Mouse (Mus musculus) MEL (cell line): ENCODE measurements around the gene Gm20388. TPM values are rescaled to one million over a fixed set of nuclear protein-coding genes. Genes with fewer than 3 reads are reported as not detected.

Experiments used
- DNase-seq: peaks from one replicate; pipeline ENCODE4 v3.0.0; 2011; ENCODE audit warnings: low read depth, low spot score
- H3K27ac ChIP-seq: 2 replicates; pipeline ENCODE4 v1.5.1; 2012; ENCODE audit warnings: low read depth, mild to moderate bottlenecking, control low read depth, low read length, moderate library complexity; ENCODE audit not compliant: control insufficient read depth
- H3K27me3 ChIP-seq, 2 experiments: fragments of 150-350 bp in 1 of 2; sonication (generic) in 1 of 2; 2 replicates each; pipeline ENCODE4 v1.6.1; 2012; ENCODE audit warnings: low read length in 2 of 2, mild to moderate bottlenecking in 2 of 2, improper control_type of control experiment in 1 of 2, moderate library complexity in 1 of 2; ENCODE audit not compliant: insufficient read depth in 2 of 2, control insufficient read depth in 1 of 2
- H3K36me3 ChIP-seq, 2 experiments: 2 replicates each; pipeline ENCODE4 v1.6.1; 2012 to 2014; ENCODE audit warnings: low read length in 2 of 2, improper control_type of control experiment in 1 of 2, inconsistent platforms in 1 of 2, mild to moderate bottlenecking in 1 of 2; ENCODE audit not compliant: insufficient read depth in 2 of 2, control insufficient read depth in 1 of 2
- H3K4me1 ChIP-seq, 2 experiments: fragments of 150-350 bp in 1 of 2; sonication (generic) in 1 of 2; 2 replicates each; pipeline ENCODE4 v1.6.1; 2012; ENCODE audit warnings: low read length in 2 of 2, improper control_type of control experiment in 1 of 2, mild to moderate bottlenecking in 1 of 2; ENCODE audit not compliant: insufficient read depth in 2 of 2, control insufficient read depth in 1 of 2
- H3K4me3 ChIP-seq, 2 experiments: fragments of 150-350 bp in 1 of 2; sonication (generic) in 1 of 2; 2 replicates each; pipeline ENCODE4 v1.5.1; 2012; ENCODE audit warnings: low read depth in 2 of 2, low read length in 2 of 2, mild to moderate bottlenecking in 2 of 2, moderate library complexity in 2 of 2, control low read depth in 1 of 2, improper control_type of control experiment in 1 of 2; ENCODE audit not compliant: control insufficient read depth in 1 of 2, insufficient read depth in 1 of 2
- H3K79me2 ChIP-seq: 2 replicates; pipeline ENCODE4 v1.6.1; 2012; ENCODE audit warnings: mild to moderate bottlenecking, low read length, moderate library complexity; ENCODE audit not compliant: control insufficient read depth, poor library complexity, insufficient read depth
- H3K9ac ChIP-seq: 2 replicates; pipeline ENCODE4 v1.6.1; 2012; ENCODE audit warnings: low read depth, mild to moderate bottlenecking, control low read depth, low read length, moderate library complexity; ENCODE audit not compliant: control insufficient read depth, poor library complexity, severe bottlenecking
- H3K9me3 ChIP-seq: fragments of 150-350 bp; sonication (generic); replicated peaks from 2 replicates; pipeline ENCODE4 v1.6.1; 2012; ENCODE audit warnings: mild to moderate bottlenecking, low read length, improper control_type of control experiment, moderate library complexity; ENCODE audit not compliant: insufficient read depth
- CHD1 ChIP-seq: IDR thresholded peaks from 2 replicates; pipeline ENCODE4 v1.6.1; 2012; ENCODE audit warnings: low read depth, mild to moderate bottlenecking, inconsistent platforms, low read length, improper control_type of control experiment
- CHD2 ChIP-seq: IDR thresholded peaks from 2 replicates; pipeline ENCODE4 v1.6.1; 2011; ENCODE audit warnings: low read length, improper control_type of control experiment
- CTCF ChIP-seq, 3 experiments: IDR thresholded peaks in 2 of 3; conservative IDR thresholded peaks in 1 of 3; 2 replicates each; pipeline ENCODE4 v1.5.1; 2011 to 2012; ENCODE audit warnings: low read length in 3 of 3, low read depth in 2 of 3, mild to moderate bottlenecking in 2 of 3, improper control_type of control experiment in 1 of 3, inconsistent platforms in 1 of 3, mixed read lengths in 1 of 3, moderate library complexity in 1 of 3; ENCODE audit not compliant: control insufficient read depth in 1 of 3, insufficient read depth in 1 of 3, poor library complexity in 1 of 3, severe bottlenecking in 1 of 3
- E2F4 ChIP-seq: IDR thresholded peaks from 2 replicates; pipeline ENCODE4 v1.6.1; 2011; ENCODE audit warnings: low read depth, low read length, improper control_type of control experiment, borderline replicate concordance
- EP300 ChIP-seq, 2 experiments: IDR thresholded peaks; 2 replicates each; pipeline ENCODE4 v1.6.1; 2011; ENCODE audit warnings: improper control_type of control experiment in 2 of 2, low read length in 2 of 2, low read depth in 1 of 2, mild to moderate bottlenecking in 1 of 2
- GABPA ChIP-seq: IDR thresholded peaks from 2 replicates; pipeline ENCODE4 v1.6.1; 2012; ENCODE audit warnings: low read depth, mild to moderate bottlenecking, inconsistent platforms, low read length, improper control_type of control experiment, moderate library complexity
- HCFC1 ChIP-seq: IDR thresholded peaks from 2 replicates; pipeline ENCODE4 v1.6.1; 2012; ENCODE audit warnings: low read depth, mild to moderate bottlenecking, inconsistent platforms, low read length, improper control_type of control experiment, moderate library complexity
- JUND ChIP-seq: IDR thresholded peaks from 2 replicates; pipeline ENCODE4 v1.6.1; 2011; ENCODE audit warnings: low read depth, mild to moderate bottlenecking, improper control_type of control experiment, low read length
- KAT2A ChIP-seq: conservative IDR thresholded peaks from 2 replicates; pipeline ENCODE4 v1.6.1; 2012; ENCODE audit warnings: low read depth, low read length, improper control_type of control experiment, inconsistent platforms
- MAFK ChIP-seq: IDR thresholded peaks from 2 replicates; pipeline ENCODE4 v1.6.1; 2011; ENCODE audit warnings: low read depth, mild to moderate bottlenecking, low read length, improper control_type of control experiment, borderline replicate concordance
- POLR2A ChIP-seq, 2 experiments: IDR thresholded peaks; 2 replicates each; pipeline ENCODE4 v1.6.1; 2011 to 2012; ENCODE audit warnings: low read length in 2 of 2, mild to moderate bottlenecking in 2 of 2, control low read depth in 1 of 2, improper control_type of control experiment in 1 of 2, low read depth in 1 of 2, moderate library complexity in 1 of 2; ENCODE audit not compliant: control insufficient read depth in 1 of 2, insufficient read depth in 1 of 2, poor library complexity in 1 of 2
- POLR2AphosphoS5 ChIP-seq: IDR thresholded peaks from 2 replicates; pipeline ENCODE4 v1.6.1; 2012; ENCODE audit warnings: low read depth, borderline replicate concordance, mild to moderate bottlenecking, inconsistent platforms, low read length, moderate library complexity, mixed read lengths
- RAD21 ChIP-seq: IDR thresholded peaks from 2 replicates; pipeline ENCODE4 v1.6.1; 2011; ENCODE audit warnings: mild to moderate bottlenecking, low read depth, low read length, improper control_type of control experiment
- SIN3A ChIP-seq: IDR thresholded peaks from 2 replicates; pipeline ENCODE4 v1.6.1; 2012; ENCODE audit warnings: low read length, improper control_type of control experiment, inconsistent platforms
- SMC3 ChIP-seq: IDR thresholded peaks from 2 replicates; pipeline ENCODE4 v1.6.1; 2011; ENCODE audit warnings: low read depth, low read length, improper control_type of control experiment
- USF2 ChIP-seq, 2 experiments: IDR thresholded peaks; 2 replicates each; pipeline ENCODE4 v1.6.1; 2011 to 2012; ENCODE audit warnings: improper control_type of control experiment in 2 of 2, low read length in 2 of 2, borderline replicate concordance in 1 of 2, inconsistent platforms in 1 of 2, low read depth in 1 of 2, mild to moderate bottlenecking in 1 of 2; ENCODE audit not compliant: insufficient read depth in 1 of 2
- ZKSCAN1 ChIP-seq: IDR thresholded peaks from 2 replicates; pipeline ENCODE4 v1.6.1; 2012; ENCODE audit warnings: low read depth, mild to moderate bottlenecking, inconsistent platforms, low read length, improper control_type of control experiment, moderate library complexity
- ZMIZ1 ChIP-seq: IDR thresholded peaks from 2 replicates; pipeline ENCODE4 v1.6.1; 2012; ENCODE audit warnings: low read depth, mild to moderate bottlenecking, inconsistent platforms, low read length, improper control_type of control experiment, moderate library complexity
- polyA plus RNA-seq, 2 experiments: library from polyadenylated mRNA; stranded (reverse) in 1 of 2; unstranded in 1 of 2; fragments of >175 nt in 1 of 2; fragments of >200 nt in 1 of 2; gene quantifications; 2 replicates each; pipeline versions ENCODE4 v1.2.1 to v1.2.4; 2012; ENCODE audit warnings: low replicate concordance in 2 of 2, low read depth in 1 of 2; ENCODE audit not compliant: insufficient read length in 2 of 2, insufficient read depth in 1 of 2, missing spikeins in 1 of 2
- total RNA-seq: library from RNA; depleted of rRNA; stranded (reverse); fragments of 300-350 nt; gene quantifications from 2 replicates; pipeline ENCODE4 v1.2.3, GENCODE M21; 2012

The Gm20388 gene
- total and polyA plus RNA-seq, 3 experiments, result 11.1 to 17.8 TPM; not detected in 1

GRCm38 (mm10) chr8:122296173-122297001 lies 2385.7 kb downstream of the Gm20388 start (continued):
- TF ChIP-seq POLR2AphosphoS5, result no peak
- no peak for TF ChIP-seq MAFK
- no peak for TF ChIP-seq CHD2
- TF ChIP-seq EP300 (IDR thresholded peaks at IDR 0.05; ENCODE audit: low read depth in 1 of 2, low read length in 2 of 2), result peak; percentile 37 to 77
- peak; percentile 81; the same call in 1 of the 2 replicates for TF ChIP-seq E2F4
- TF ChIP-seq RAD21, result no peak
- TF ChIP-seq KAT2A, result no peak
- TF ChIP-seq ZKSCAN1, result no peak
- TF ChIP-seq POLR2A (IDR thresholded peaks at IDR 0.05; ENCODE audit: control insufficient read depth in 1 of 2, insufficient read depth in 1 of 2, low read depth in 1 of 2, low read length in 2 of 2, poor library complexity in 1 of 2), result no peak
- no peak for TF ChIP-seq ZMIZ1
- TF ChIP-seq HCFC1, result 0 out of 2 replicates have a peak, but pooled peaks have one; percentile 34
- TF ChIP-seq SIN3A, result peak; percentile 69
- no peak for TF ChIP-seq SMC3
- no peak for TF ChIP-seq GABPA
- TF ChIP-seq USF2 (IDR thresholded peaks at IDR 0.05; ENCODE audit: borderline replicate concordance in 1 of 2, insufficient read depth in 1 of 2, low read depth in 1 of 2, low read length in 2 of 2), result no peak
- no peak for TF ChIP-seq CHD1
- no peak for TF ChIP-seq JUND
- TF ChIP-seq, all 39 proteins: peak for 11

GRCm38 (mm10) chr8:122299581-122300254 lies 2389.1 kb downstream of the Gm20388 start:
- H3K79me2 ChIP-seq, result peaks cover 94% of the 10 kb centered on the region
- no peak overlapping the region for H3K27ac ChIP-seq
- DNase-seq, result no peak
- no peak overlapping the region for H3K4me3 ChIP-seq
- peaks cover 15 to 52% of the 10 kb centered on the region in 2 experiments for H3K4me1 ChIP-seq
- no peaks in the 10 kb centered on the region for H3K27me3 ChIP-seq
- H3K9me3 ChIP-seq, result no peaks in the 10 kb centered on the region
- no peak overlapping the region for H3K9ac ChIP-seq
- H3K36me3 ChIP-seq, result peaks cover 16 to 40% of the 10 kb centered on the region in 2 experiments
- TF ChIP-seq CTCF (IDR thresholded peaks at IDR 0.05 in 2 of 3, conservative IDR thresholded peaks at IDR 0.05 in 1 of 3; ENCODE audit: control insufficient read depth in 1 of 3, insufficient read depth in 1 of 3, low read depth in 2 of 3, low read length in 3 of 3, poor library complexity in 1 of 3, severe bottlenecking in 1 of 3), result no peak
- 0 out of 4 replicates have a peak, but pooled peaks of 1 of the 2 experiments have one; percentile 17 for TF ChIP-seq POLR2A (IDR thresholded peaks at IDR 0.05; ENCODE audit: control insufficient read depth in 1 of 2, insufficient read depth in 1 of 2, low read depth in 1 of 2, low read length in 2 of 2, poor library complexity in 1 of 2)
